Mouse (Mus musculus) ES-E14 (cell line): ENCODE data around the gene Dtd1.

Experiments used
- CHD2 ChIP-seq: IDR thresholded peaks from 2 replicates; pipeline ENCODE4 v1.6.1; 2014; ENCODE audit warnings: mild to moderate bottlenecking, low read depth, low read length, inconsistent platforms
- MAFK ChIP-seq: IDR thresholded peaks from 2 replicates; pipeline ENCODE4 v1.6.1; 2014; ENCODE audit warnings: mild to moderate bottlenecking, low read depth, low read length, inconsistent platforms; ENCODE audit not compliant: insufficient read depth
- ZC3H11A ChIP-seq: IDR thresholded peaks from 2 replicates; pipeline ENCODE4 v1.6.1; 2012; ENCODE audit warnings: low read depth, mild to moderate bottlenecking, inconsistent platforms, low read length, borderline replicate concordance

GRCm38 (mm10) chr2:144741973-144742372 lies 142.3 kb downstream of the Dtd1 start:
- no peak for TF ChIP-seq MAFK
- no peak for TF ChIP-seq ZC3H11A
- peak; percentile 65; the same call in 1 of the 2 replicates for TF ChIP-seq CHD2
